Mouse (Mus musculus) spleen, adult 2 months (tissue): ENCODE measurements at regions not wholly inside any gene's neighbourhood (a gene's known extent, or its start where the extent isn't known, plus 50 kb on each side); places are given as distances from the start of the nearest gene placed in this dataset.

Experiments
- DNase-seq, 2 experiments: peaks; one replicate each; pipeline versions ENCODE4 v3.0.0 to v3.0.0-alpha.2; 2012 to 2021; ENCODE audit warnings: low spot score in 2 of 2, low read depth in 1 of 2
- H3K27ac ChIP-seq: fragments of 200-500 bp; 2 replicates; pipeline ENCODE4 v1.5.1; 2012; ENCODE audit warnings: low read length, inconsistent platforms; ENCODE audit not compliant: insufficient read depth
- H3K27me3 ChIP-seq: fragments of 200-500 bp; 2 replicates; pipeline ENCODE4 v1.6.1; 2012; ENCODE audit warnings: mild to moderate bottlenecking, moderate library complexity, low read length, inconsistent platforms; ENCODE audit not compliant: control insufficient read depth, insufficient read depth
- H3K36me3 ChIP-seq: fragments of 200-500 bp; 2 replicates; pipeline ENCODE4 v1.6.1; 2012; ENCODE audit warnings: mild to moderate bottlenecking, low read length, inconsistent platforms; ENCODE audit not compliant: control insufficient read depth, insufficient read depth
- H3K4me1 ChIP-seq: fragments of 200-500 bp; 2 replicates; pipeline ENCODE4 v1.6.1; 2011; ENCODE audit warnings: inconsistent platforms; ENCODE audit not compliant: control insufficient read depth, insufficient read depth, insufficient read length
- H3K4me3 ChIP-seq: fragments of 200-500 bp; 2 replicates; pipeline ENCODE4 v1.5.1; 2011; ENCODE audit warnings: mild to moderate bottlenecking, inconsistent platforms; ENCODE audit not compliant: insufficient read depth, insufficient read length; ENCODE audit errors: extremely low read depth
- CTCF ChIP-seq: fragments of 200-500 bp; IDR thresholded peaks from 2 replicates; pipeline ENCODE4 v1.5.1; 2011; ENCODE audit warnings: mild to moderate bottlenecking, inconsistent platforms; ENCODE audit not compliant: insufficient read depth, insufficient read length, insufficient replicate concordance; ENCODE audit errors: extremely low read depth
- POLR2A ChIP-seq: fragments of 200-500 bp; IDR thresholded peaks from 2 replicates; pipeline ENCODE4 v1.6.1; 2011; ENCODE audit warnings: low read depth, low read length, inconsistent platforms
- WGBS: fragments of 180-500 bp; shearing (Covaris S2); methylation state at CpG from one replicate; pipeline ENCODE4 v1.1.7; 2018; 5-methylcytosine and 5-hydroxymethylcytosine counted together

GRCm38 (mm10) chr16:78232205-78232604 lies 69.1 kb upstream of the Cxadr start:
- no peaks in the 10 kb centered on the region for H3K27me3 ChIP-seq
- H3K36me3 ChIP-seq: no peaks in the 10 kb centered on the region
- 55% methylated on average over 2 of the region's 2 CpGs for WGBS
- no peak overlapping the region for H3K27ac ChIP-seq
- no peak for DNase-seq
- TF ChIP-seq POLR2A: no peak
- TF ChIP-seq CTCF: no peak
- H3K4me1 ChIP-seq: no peaks in the 10 kb centered on the region
- H3K4me3 ChIP-seq: no peak overlapping the region

- WGBS: 91% methylated on average over 4 of the region's 4 CpGs
- H3K4me1 ChIP-seq: no peaks in the 10 kb centered on the region
Observed at GRCm38 (mm10) chr16:78229013-78229412, 72.3 kb upstream of the Cxadr start.

GRCm38 (mm10) chr16:78222377-78222776 lies 78.9 kb upstream of the Cxadr start:
- WGBS: 67% methylated on average over 1 of the region's 1 CpGs
- H3K27me3 ChIP-seq: no peaks in the 10 kb centered on the region
- TF ChIP-seq POLR2A (no peak), CTCF (no peak)
- H3K4me3 ChIP-seq: no peak overlapping the region
- no peak for DNase-seq
- H3K27ac ChIP-seq: no peak overlapping the region
- no peaks in the 10 kb centered on the region for H3K4me1 ChIP-seq
- H3K36me3 ChIP-seq: no peaks in the 10 kb centered on the region

More at GRCm38 (mm10) chr16:78229013-78229412, 72.3 kb upstream of the Cxadr start:
- DNase-seq: no peak
- H3K27me3 ChIP-seq: no peaks in the 10 kb centered on the region
- no peak overlapping the region for H3K4me3 ChIP-seq
- no peaks in the 10 kb centered on the region for H3K36me3 ChIP-seq
- TF ChIP-seq CTCF (no peak), POLR2A (no peak)
- no peak overlapping the region for H3K27ac ChIP-seq

GRCm38 (mm10) chr16:78221781-78222180 lies 79.5 kb upstream of the Cxadr start:
- Histone ChIP-seq H3K4me1 (peaks cover 3% of the 10 kb centered on the region; the same call in 1 of the 2 replicates), H3K27me3 (no peaks in the 10 kb centered on the region), H3K27ac (no peak overlapping the region), H3K36me3 (no peaks in the 10 kb centered on the region), H3K4me3 (no peak overlapping the region)
- 98% methylated on average over 1 of the region's 1 CpGs for WGBS
- TF ChIP-seq POLR2A: no peak
- TF ChIP-seq CTCF: no peak
- no peak for DNase-seq

- TF ChIP-seq POLR2A (no peak), CTCF (no peak)
- peaks cover 5% of the 10 kb centered on the region; the same call in 1 of the 2 replicates for H3K4me1 ChIP-seq
- 35% methylated on average over 6 of the region's 6 CpGs for WGBS
- H3K36me3 ChIP-seq: no peaks in the 10 kb centered on the region
- DNase-seq: no peak
- no peak overlapping the region for H3K4me3 ChIP-seq
- no peaks in the 10 kb centered on the region for H3K27me3 ChIP-seq
- H3K27ac ChIP-seq: peak overlapping the region; percentile 29; the same call in 1 of the 2 replicates
Observed at GRCm38 (mm10) chr16:78217633-78218032, 83.7 kb upstream of the Cxadr start.

GRCm38 (mm10) chr16:78216752-78217351 lies 84.4 kb upstream of the Cxadr start:
- H3K27me3 ChIP-seq: no peaks in the 10 kb centered on the region
- peak overlapping the region; percentile 40 for H3K4me3 ChIP-seq
- no peaks in the 10 kb centered on the region for H3K36me3 ChIP-seq
- H3K27ac ChIP-seq: 0 out of 2 replicates have a peak overlapping the region, but pooled peaks have one; percentile 29
- H3K4me1 ChIP-seq: peaks cover 5% of the 10 kb centered on the region; the same call in 1 of the 2 replicates
- TF ChIP-seq POLR2A (no peak), CTCF (no peak)
- 22% methylated on average over 9 of the region's 9 CpGs for WGBS
- no peak for DNase-seq

- DNase-seq: no peak
- WGBS: 87% methylated on average over 8 of the region's 8 CpGs
- Histone ChIP-seq H3K4me3 (no peak overlapping the region), H3K36me3 (no peaks in the 10 kb centered on the region), H3K27ac (no peak overlapping the region), H3K4me1 (peaks cover under 1% of the 10 kb centered on the region; the same call in 1 of the 2 replicates), H3K27me3 (no peaks in the 10 kb centered on the region)
- TF ChIP-seq POLR2A: no peak
- TF ChIP-seq CTCF: no peak
Observed at GRCm38 (mm10) chr16:78211687-78212086, 89.6 kb upstream of the Cxadr start.
